Mouse (Mus musculus): ENCODE measurements around the gene Odc1.

Odc1 gene

GRCm38 (mm10) chr12:17551208-17551995, 6.8 kb downstream of the Odc1 start:
- DNase-seq = no peak

- DNase-seq = no peak
Observed at GRCm38 (mm10) chr12:17552420-17552819, 7.8 kb downstream of the Odc1 start.

GRCm38 (mm10) chr12:17552949-17553348, 8.4 kb downstream of the Odc1 start:
- no peak for DNase-seq

GRCm38 (mm10) chr12:17553627-17554026, 9.0 kb downstream of the Odc1 start:
- no peak for DNase-seq

- peak; percentile 95 for DNase-seq
Observed at GRCm38 (mm10) chr12:17554200-17554951, 9.8 kb downstream of the Odc1 start.

GRCm38 (mm10) chr12:17556430-17557343, 12.1 kb downstream of the Odc1 start:
- DNase-seq = peak; percentile 89

- DNase-seq = no peak
Observed at GRCm38 (mm10) chr12:17557344-17557966, 12.9 kb downstream of the Odc1 start.

GRCm38 (mm10) chr12:17557967-17558345, 13.4 kb downstream of the Odc1 start:
- DNase-seq = peak; percentile 26

- no peak for DNase-seq
Observed at GRCm38 (mm10) chr12:17562396-17562795, 17.8 kb downstream of the Odc1 start.

GRCm38 (mm10) chr12:17565393-17566045, 20.9 kb downstream of the Odc1 start:
- no peak for DNase-seq

- no peak for DNase-seq
Observed at GRCm38 (mm10) chr12:17566046-17566408, 21.4 kb downstream of the Odc1 start.

- DNase-seq = no peak
Observed at GRCm38 (mm10) chr12:17568564-17568963, 24.0 kb downstream of the Odc1 start.

- DNase-seq = no peak
Observed at GRCm38 (mm10) chr12:17574591-17574990, 30.0 kb downstream of the Odc1 start.

GRCm38 (mm10) chr12:17575156-17575910, 30.7 kb downstream of the Odc1 start:
- DNase-seq = no peak

- DNase-seq = no peak
Observed at GRCm38 (mm10) chr12:17576041-17576440, 31.4 kb downstream of the Odc1 start.

GRCm38 (mm10) chr12:17578601-17579000, 34.0 kb downstream of the Odc1 start:
- DNase-seq = no peak

GRCm38 (mm10) chr12:17581001-17581400, 36.4 kb downstream of the Odc1 start:
- no peak for DNase-seq

- DNase-seq = no peak
Observed at GRCm38 (mm10) chr12:17582406-17582805, 37.8 kb downstream of the Odc1 start.

- peak; percentile 19 for DNase-seq
Observed at GRCm38 (mm10) chr12:17583860-17584259, 39.3 kb downstream of the Odc1 start.

GRCm38 (mm10) chr12:17586011-17586410, 41.4 kb downstream of the Odc1 start:
- no peak for DNase-seq

GRCm38 (mm10) chr12:17588436-17588835, 43.8 kb downstream of the Odc1 start:
- no peak for DNase-seq

Data from right cerebral cortex, postnatal 14 days (tissue).